Mouse (Mus musculus): ENCODE measurements around the gene Iqcn.

DNA sequence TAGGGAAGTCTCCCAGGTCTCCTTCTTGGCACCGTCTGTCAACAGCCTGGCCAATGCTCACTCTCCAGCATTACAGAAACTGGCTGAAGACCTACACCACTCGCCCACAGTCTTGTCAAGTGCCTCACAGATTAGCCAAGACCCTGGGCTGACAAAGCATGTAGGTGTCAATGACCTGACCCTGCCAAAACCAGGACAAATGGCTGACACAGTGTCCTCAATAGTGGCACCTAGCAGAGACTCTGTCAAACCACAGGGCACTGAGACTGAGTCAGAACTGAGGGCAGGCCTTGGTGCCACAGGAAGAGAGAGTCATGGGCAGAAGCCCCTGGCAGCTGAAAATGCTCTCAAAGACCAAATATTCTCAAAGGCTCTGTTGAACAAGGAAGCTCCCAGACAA is 11.8 kb downstream of the Iqcn start:
- TF ChIP-seq EP300 (IDR thresholded peaks at IDR 0.05; ENCODE audit: low read depth in 1 of 2, low read length in 2 of 2) = no peak
- TF ChIP-seq ZNF384 (IDR thresholded peaks at IDR 0.05; ENCODE audit: low read depth, low read length) = no peak
- no peak for TF ChIP-seq USF1 (IDR thresholded peaks at IDR 0.05; ENCODE audit: low read depth, low read length)
- no peak for TF ChIP-seq POLR2A (IDR thresholded peaks at IDR 0.05; ENCODE audit: control insufficient read depth in 1 of 2, insufficient read depth in 1 of 2, low read depth in 1 of 2, low read length in 2 of 2, poor library complexity in 1 of 2)
- no peak for TF ChIP-seq MYB (IDR thresholded peaks at IDR 0.05; ENCODE audit: low read depth, low read length)
- TF ChIP-seq CTCF (IDR thresholded peaks at IDR 0.05 in 2 of 3, conservative IDR thresholded peaks at IDR 0.05 in 1 of 3; ENCODE audit: control insufficient read depth in 1 of 3, insufficient read depth in 1 of 3, low read depth in 2 of 3, low read length in 3 of 3, poor library complexity in 1 of 3, severe bottlenecking in 1 of 3) = no peak
- no peak for TF ChIP-seq MAX (IDR thresholded peaks at IDR 0.05; ENCODE audit: low read length)
- TF ChIP-seq NRF1 (IDR thresholded peaks at IDR 0.05; ENCODE audit: insufficient read depth, low read depth, low read length, poor library complexity, severe bottlenecking) = no peak
- no peak for TF ChIP-seq MYC (IDR thresholded peaks at IDR 0.05; ENCODE audit: low read depth, low read length)
- no peak for TF ChIP-seq POLR2AphosphoS5 (IDR thresholded peaks at IDR 0.05; ENCODE audit: borderline replicate concordance, low read depth, low read length)
- TF ChIP-seq USF2 (IDR thresholded peaks at IDR 0.05; ENCODE audit: borderline replicate concordance in 1 of 2, insufficient read depth in 1 of 2, low read depth in 1 of 2, low read length in 2 of 2) = no peak
- TF ChIP-seq MEF2A (IDR thresholded peaks at IDR 0.05; ENCODE audit: extremely low read depth, insufficient replicate concordance, low read depth, low read length, poor library complexity, severe bottlenecking) = no peak
- no peak for TF ChIP-seq NELFE (IDR thresholded peaks at IDR 0.05; ENCODE audit: low read depth, low read length)
